Mouse (Mus musculus) lung, adult 18-20 months (tissue): Measurements from ENCODE around the gene Ino80b.

ENCODE experiments used
- DNase-seq, 2 experiments: peaks; one replicate each; pipeline ENCODE4 v3.0.0; 2022; ENCODE audit warnings: mixed read lengths in 2 of 2

Ino80b gene

GRCm38 (mm10) chr6:83125331-83125730 lies at the start of gene Ino80b:
Gene Ino80b (minus strand): TSS chr6:83125431.
- no peak for DNase-seq

GRCm38 (mm10) chr6:83172240-83172920 lies 47.1 kb upstream of the Ino80b start:
- DNase-seq, result no peak

GRCm38 (mm10) chr6:83171063-83171462 lies 45.8 kb upstream of the Ino80b start:
- DNase-seq, result no peak

GRCm38 (mm10) chr6:83169872-83170271 lies 44.6 kb upstream of the Ino80b start:
- DNase-seq, result peak; percentile 35 to 46

- no peak for DNase-seq
These were observed 41.0 kb upstream of the Ino80b start for GRCm38 (mm10) chr6:83166243-83166630.

- DNase-seq, result peak; percentile 93 to 95
These were observed 40.5 kb upstream of the Ino80b start, which contains the start of gene Dctn1 for GRCm38 (mm10) chr6:83165607-83166242. Gene Dctn1 (plus strand): TSS chr6:83165920.

- no peak for DNase-seq
These were observed 39.9 kb upstream of the Ino80b start for GRCm38 (mm10) chr6:83165026-83165606.

GRCm38 (mm10) chr6:83162701-83163100 lies 37.5 kb upstream of the Ino80b start:
- DNase-seq, result peak; percentile 63 to 70

GRCm38 (mm10) chr6:83161921-83162641 lies 36.9 kb upstream of the Ino80b start:
- DNase-seq, result peak; percentile 67 to 68

- DNase-seq, result no peak
These were observed 36.2 kb upstream of the Ino80b start for GRCm38 (mm10) chr6:83161442-83161841.

GRCm38 (mm10) chr6:83159456-83159855 lies 34.2 kb upstream of the Ino80b start:
- DNase-seq, result peak in 1 of 2 experiments; percentile 45

- DNase-seq, result peak; percentile 52 to 71
These were observed 31.0 kb upstream of the Ino80b start, which contains the start of the genes Wdr54 and 1700003E16Rik for GRCm38 (mm10) chr6:83156259-83156684. Gene Wdr54 (minus strand): TSS chr6:83156397. Gene 1700003E16Rik (plus strand): TSS chr6:83156404.

- DNase-seq, result no peak
These were observed 30.5 kb upstream of the Ino80b start for GRCm38 (mm10) chr6:83155552-83156238.

GRCm38 (mm10) chr6:83153485-83153884 lies 28.3 kb upstream of the Ino80b start:
- DNase-seq, result no peak

- DNase-seq, result no peak
These were observed 27.8 kb upstream of the Ino80b start for GRCm38 (mm10) chr6:83153038-83153437.

GRCm38 (mm10) chr6:83151721-83152120 lies 26.5 kb upstream of the Ino80b start:
- no peak for DNase-seq

- no peak for DNase-seq
These were observed 22.0 kb upstream of the Ino80b start for GRCm38 (mm10) chr6:83147280-83147679.

- DNase-seq, result no peak
These were observed 20.6 kb upstream of the Ino80b start for GRCm38 (mm10) chr6:83145805-83146204.

GRCm38 (mm10) chr6:83145209-83145608 lies 20.0 kb upstream of the Ino80b start:
- DNase-seq, result no peak

- no peak for DNase-seq
These were observed 17.7 kb upstream of the Ino80b start for GRCm38 (mm10) chr6:83142886-83143285.

GRCm38 (mm10) chr6:83142211-83142731 lies 17.0 kb upstream of the Ino80b start:
- DNase-seq, result no peak

- DNase-seq, result no peak
These were observed 16.4 kb upstream of the Ino80b start for GRCm38 (mm10) chr6:83141636-83142035.
